Mouse (Mus musculus): ENCODE measurements around the gene Dcxr.

- TF ChIP-seq GATA1 (IDR thresholded peaks at IDR 0.05; ENCODE audit: low read depth, low read length) (no peak), POLR2AphosphoS2 (IDR thresholded peaks at IDR 0.05; ENCODE audit: low read length) (no peak), POLR2A (IDR thresholded peaks at IDR 0.05; ENCODE audit: control insufficient read depth in 1 of 2, insufficient read depth in 1 of 2, low read depth in 1 of 2, low read length in 2 of 2, poor library complexity in 1 of 2) (peak in 1 of 2 experiments; percentile 21; a peak in 1 of 4 replicates), CTCF (IDR thresholded peaks at IDR 0.05 in 2 of 3, conservative IDR thresholded peaks at IDR 0.05 in 1 of 3; ENCODE audit: control insufficient read depth in 1 of 3, insufficient read depth in 1 of 3, low read depth in 2 of 3, low read length in 3 of 3, poor library complexity in 1 of 3, severe bottlenecking in 1 of 3) (peak; percentile 50 to 67 (median 52)), KAT2A (conservative IDR thresholded peaks at IDR 0.05; ENCODE audit: low read depth, low read length) (no peak), TCF12 (IDR thresholded peaks at IDR 0.05; ENCODE audit: low read depth, low read length) (no peak)
Measured at GRCm38 (mm10) chr11:120696568-120696967, 30.5 kb downstream of the Dcxr start.

Measured in MEL (cell line).